Mouse (Mus musculus) MEL (cell line): ENCODE results near the gene Tom1l2. TPM values are rescaled to one million over a fixed set of nuclear protein-coding genes. Genes with fewer than 3 reads are reported as not detected.

Experiments
- DNase-seq: peaks from one replicate; pipeline ENCODE4 v3.0.0; 2011; ENCODE audit warnings: low read depth, low spot score
- H3K27ac ChIP-seq: 2 replicates; pipeline ENCODE4 v1.5.1; 2012; ENCODE audit warnings: low read depth, mild to moderate bottlenecking, control low read depth, low read length, moderate library complexity; ENCODE audit not compliant: control insufficient read depth
- H3K27me3 ChIP-seq, 2 experiments: fragments of 150-350 bp in 1 of 2; sonication (generic) in 1 of 2; 2 replicates each; pipeline ENCODE4 v1.6.1; 2012; ENCODE audit warnings: low read length in 2 of 2, mild to moderate bottlenecking in 2 of 2, improper control_type of control experiment in 1 of 2, moderate library complexity in 1 of 2; ENCODE audit not compliant: insufficient read depth in 2 of 2, control insufficient read depth in 1 of 2
- H3K36me3 ChIP-seq, 2 experiments: 2 replicates each; pipeline ENCODE4 v1.6.1; 2012 to 2014; ENCODE audit warnings: low read length in 2 of 2, improper control_type of control experiment in 1 of 2, inconsistent platforms in 1 of 2, mild to moderate bottlenecking in 1 of 2; ENCODE audit not compliant: insufficient read depth in 2 of 2, control insufficient read depth in 1 of 2
- H3K4me1 ChIP-seq, 2 experiments: fragments of 150-350 bp in 1 of 2; sonication (generic) in 1 of 2; 2 replicates each; pipeline ENCODE4 v1.6.1; 2012; ENCODE audit warnings: low read length in 2 of 2, improper control_type of control experiment in 1 of 2, mild to moderate bottlenecking in 1 of 2; ENCODE audit not compliant: insufficient read depth in 2 of 2, control insufficient read depth in 1 of 2
- H3K4me3 ChIP-seq, 2 experiments: fragments of 150-350 bp in 1 of 2; sonication (generic) in 1 of 2; 2 replicates each; pipeline ENCODE4 v1.5.1; 2012; ENCODE audit warnings: low read depth in 2 of 2, low read length in 2 of 2, mild to moderate bottlenecking in 2 of 2, moderate library complexity in 2 of 2, control low read depth in 1 of 2, improper control_type of control experiment in 1 of 2; ENCODE audit not compliant: control insufficient read depth in 1 of 2, insufficient read depth in 1 of 2
- H3K79me2 ChIP-seq: 2 replicates; pipeline ENCODE4 v1.6.1; 2012; ENCODE audit warnings: mild to moderate bottlenecking, low read length, moderate library complexity; ENCODE audit not compliant: control insufficient read depth, poor library complexity, insufficient read depth
- H3K9ac ChIP-seq: 2 replicates; pipeline ENCODE4 v1.6.1; 2012; ENCODE audit warnings: low read depth, mild to moderate bottlenecking, control low read depth, low read length, moderate library complexity; ENCODE audit not compliant: control insufficient read depth, poor library complexity, severe bottlenecking
- H3K9me3 ChIP-seq: fragments of 150-350 bp; sonication (generic); replicated peaks from 2 replicates; pipeline ENCODE4 v1.6.1; 2012; ENCODE audit warnings: mild to moderate bottlenecking, low read length, improper control_type of control experiment, moderate library complexity; ENCODE audit not compliant: insufficient read depth
- CHD1 ChIP-seq: IDR thresholded peaks from 2 replicates; pipeline ENCODE4 v1.6.1; 2012; ENCODE audit warnings: low read depth, mild to moderate bottlenecking, inconsistent platforms, low read length, improper control_type of control experiment
- CHD2 ChIP-seq: IDR thresholded peaks from 2 replicates; pipeline ENCODE4 v1.6.1; 2011; ENCODE audit warnings: low read length, improper control_type of control experiment
- EP300 ChIP-seq, 2 experiments: IDR thresholded peaks; 2 replicates each; pipeline ENCODE4 v1.6.1; 2011; ENCODE audit warnings: improper control_type of control experiment in 2 of 2, low read length in 2 of 2, low read depth in 1 of 2, mild to moderate bottlenecking in 1 of 2
- ETS1 ChIP-seq: IDR thresholded peaks from 2 replicates; pipeline ENCODE4 v1.6.1; 2012; ENCODE audit warnings: low read depth, mild to moderate bottlenecking, inconsistent platforms, low read length, improper control_type of control experiment, moderate library complexity
- GABPA ChIP-seq: IDR thresholded peaks from 2 replicates; pipeline ENCODE4 v1.6.1; 2012; ENCODE audit warnings: low read depth, mild to moderate bottlenecking, inconsistent platforms, low read length, improper control_type of control experiment, moderate library complexity
- MAFK ChIP-seq: IDR thresholded peaks from 2 replicates; pipeline ENCODE4 v1.6.1; 2011; ENCODE audit warnings: low read depth, mild to moderate bottlenecking, low read length, improper control_type of control experiment, borderline replicate concordance
- MAX ChIP-seq: IDR thresholded peaks from 2 replicates; pipeline ENCODE4 v1.6.1; 2011; ENCODE audit warnings: low read length, improper control_type of control experiment
- MXI1 ChIP-seq: IDR thresholded peaks from 2 replicates; pipeline ENCODE4 v1.6.1; 2011; ENCODE audit warnings: mild to moderate bottlenecking, low read depth, low read length, improper control_type of control experiment
- MYB ChIP-seq: IDR thresholded peaks from 2 replicates; pipeline ENCODE4 v1.6.1; 2011; ENCODE audit warnings: mild to moderate bottlenecking, low read depth, low read length, improper control_type of control experiment
- POLR2AphosphoS2 ChIP-seq: IDR thresholded peaks from 2 replicates; pipeline ENCODE4 v1.6.1; 2011; ENCODE audit warnings: low read length, improper control_type of control experiment
- POLR2AphosphoS5 ChIP-seq: IDR thresholded peaks from 2 replicates; pipeline ENCODE4 v1.6.1; 2012; ENCODE audit warnings: low read depth, borderline replicate concordance, mild to moderate bottlenecking, inconsistent platforms, low read length, moderate library complexity, mixed read lengths
- RCOR1 ChIP-seq: IDR thresholded peaks from 2 replicates; pipeline ENCODE4 v1.6.1; 2012; ENCODE audit warnings: low read depth, mild to moderate bottlenecking, inconsistent platforms, low read length, improper control_type of control experiment
- SIN3A ChIP-seq: IDR thresholded peaks from 2 replicates; pipeline ENCODE4 v1.6.1; 2012; ENCODE audit warnings: low read length, improper control_type of control experiment, inconsistent platforms
- TCF12 ChIP-seq: IDR thresholded peaks from 2 replicates; pipeline ENCODE4 v1.6.1; 2014; ENCODE audit warnings: low read depth, mild to moderate bottlenecking, inconsistent platforms, low read length, improper control_type of control experiment, moderate library complexity
- USF2 ChIP-seq, 2 experiments: IDR thresholded peaks; 2 replicates each; pipeline ENCODE4 v1.6.1; 2011 to 2012; ENCODE audit warnings: improper control_type of control experiment in 2 of 2, low read length in 2 of 2, borderline replicate concordance in 1 of 2, inconsistent platforms in 1 of 2, low read depth in 1 of 2, mild to moderate bottlenecking in 1 of 2; ENCODE audit not compliant: insufficient read depth in 1 of 2
- ZC3H11A ChIP-seq: IDR thresholded peaks from 2 replicates; pipeline ENCODE4 v1.6.1; 2012; ENCODE audit warnings: low read depth, mild to moderate bottlenecking, inconsistent platforms, low read length, improper control_type of control experiment
- ZNF384 ChIP-seq: IDR thresholded peaks from 2 replicates; pipeline ENCODE4 v1.6.1; 2012; ENCODE audit warnings: low read depth, mild to moderate bottlenecking, inconsistent platforms, low read length, improper control_type of control experiment
- polyA plus RNA-seq, 2 experiments: library from polyadenylated mRNA; stranded (reverse) in 1 of 2; unstranded in 1 of 2; fragments of >175 nt in 1 of 2; fragments of >200 nt in 1 of 2; gene quantifications; 2 replicates each; pipeline versions ENCODE4 v1.2.1 to v1.2.4; 2012; ENCODE audit warnings: low replicate concordance in 2 of 2, low read depth in 1 of 2; ENCODE audit not compliant: insufficient read length in 2 of 2, insufficient read depth in 1 of 2, missing spikeins in 1 of 2
- total RNA-seq: library from RNA; depleted of rRNA; stranded (reverse); fragments of 300-350 nt; gene quantifications from 2 replicates; pipeline ENCODE4 v1.2.3, GENCODE M21; 2012

Gene Tom1l2
- total and polyA plus RNA-seq, 3 experiments: 6.8 to 12.2 TPM; not detected in 1

GRCm38 (mm10) chr11:60277771-60278170 is 74.9 kb downstream of the Tom1l2 start:
- DNase-seq: no peak
- TF ChIP-seq ZNF384: no peak
- TF ChIP-seq CHD2: no peak
- TF ChIP-seq MXI1: no peak
- no peak for TF ChIP-seq MAFK
- no peak for TF ChIP-seq MAX
- no peak for TF ChIP-seq USF2 (IDR thresholded peaks at IDR 0.05; ENCODE audit: borderline replicate concordance in 1 of 2, insufficient read depth in 1 of 2, low read depth in 1 of 2, low read length in 2 of 2)
- TF ChIP-seq SIN3A: no peak
- no peak for TF ChIP-seq POLR2AphosphoS2
- TF ChIP-seq GABPA: no peak
- TF ChIP-seq EP300 (IDR thresholded peaks at IDR 0.05; ENCODE audit: low read depth in 1 of 2, low read length in 2 of 2): no peak
- TF ChIP-seq ZC3H11A: no peak
- no peak for TF ChIP-seq ETS1
- TF ChIP-seq TCF12: no peak
- TF ChIP-seq, all 39 proteins: peak for 0
- no peaks in the 10 kb centered on the region for H3K27me3 ChIP-seq

GRCm38 (mm10) chr11:60277164-60277740 is 75.5 kb downstream of the Tom1l2 start:
- no peaks in the 10 kb centered on the region for H3K4me1 ChIP-seq
- no peaks in the 10 kb centered on the region for H3K9me3 ChIP-seq
- no peak overlapping the region for H3K4me3 ChIP-seq
- no peak overlapping the region for H3K27ac ChIP-seq
- no peaks in the 10 kb centered on the region for H3K79me2 ChIP-seq
- TF ChIP-seq USF2 (IDR thresholded peaks at IDR 0.05; ENCODE audit: borderline replicate concordance in 1 of 2, insufficient read depth in 1 of 2, low read depth in 1 of 2, low read length in 2 of 2): no peak
- TF ChIP-seq POLR2AphosphoS5: no peak
- no peak for TF ChIP-seq RCOR1
- TF ChIP-seq MYB: no peak
- no peak for TF ChIP-seq MAX
- no peak for TF ChIP-seq EP300 (IDR thresholded peaks at IDR 0.05; ENCODE audit: low read depth in 1 of 2, low read length in 2 of 2)
- no peak for TF ChIP-seq CHD1
- TF ChIP-seq GABPA: no peak
- no peak for TF ChIP-seq ETS1
- no peak overlapping the region for H3K9ac ChIP-seq
- H3K27me3 ChIP-seq: no peaks in the 10 kb centered on the region
- no peaks in the 10 kb centered on the region for H3K36me3 ChIP-seq
- no peak for DNase-seq

More at GRCm38 (mm10) chr11:60277771-60278170, 74.9 kb downstream of the Tom1l2 start:
- Histone ChIP-seq H3K4me3 (no peak overlapping the region), H3K4me1 (no peaks in the 10 kb centered on the region), H3K9ac (no peak overlapping the region), H3K36me3 (no peaks in the 10 kb centered on the region), H3K27ac (no peak overlapping the region), H3K9me3 (no peaks in the 10 kb centered on the region), H3K79me2 (no peaks in the 10 kb centered on the region)
